21 mouse cellular contexts compared by ENCODE assay signal in the genomic region with DNA sequence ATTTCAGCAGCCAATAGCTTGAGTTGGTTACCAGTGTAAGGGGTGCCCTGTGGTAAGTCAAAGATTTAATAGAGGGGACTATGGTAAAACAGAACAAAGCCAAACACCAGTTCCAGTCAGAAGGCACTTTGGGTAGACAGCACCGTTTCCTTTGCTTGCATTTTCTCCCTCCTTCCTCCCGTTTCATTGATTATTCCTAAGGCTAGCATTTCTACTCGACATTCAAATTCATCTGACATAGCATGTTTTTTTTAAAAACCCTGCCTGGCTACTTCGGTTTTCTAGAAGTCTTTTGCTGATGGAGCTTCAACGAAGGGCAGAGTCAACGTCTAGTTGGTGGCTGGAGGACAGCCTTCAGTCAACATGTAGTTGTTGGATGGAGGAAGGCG.
"Had no signal": no experiment of that assay in that cellular context is flagged by ENCODE, and none has a peak within 500 bp of the region (broad histone marks: within the 10 kb centered on the region; RNA-seq: fewer than 3 reads in every experiment).

No protein-coding gene starts in this region.

- H3K27ac ChIP-seq: heart, embryonic 10.5 days; hindbrain, embryonic 13.5 days; hindbrain, embryonic 15.5 days; hindbrain, postnatal 0 days; layer of hippocampus, adult 2 months; left cerebral cortex, adult 2 months; limb, embryonic 13.5 days; limb, embryonic 15.5 days; liver, embryonic 13.5 days; liver, embryonic 15.5 days had no signal

- H3K4me3 ChIP-seq: heart, embryonic 10.5 days; heart, embryonic 12.5 days; hindbrain, embryonic 13.5 days; hindbrain, embryonic 15.5 days; layer of hippocampus, adult 2 months; left cerebral cortex, adult 2 months; limb, embryonic 13.5 days; limb, embryonic 15.5 days; liver, embryonic 13.5 days; liver, embryonic 15.5 days had no signal

- H3K27me3 ChIP-seq: heart, embryonic 12.5 days; hindbrain, embryonic 13.5 days; hindbrain, embryonic 15.5 days; limb, embryonic 13.5 days; limb, embryonic 15.5 days; liver, embryonic 13.5 days; liver, embryonic 15.5 days had no signal

- H3K4me1 ChIP-seq: heart, embryonic 12.5 days had no signal

- DNase-seq: gastrocnemius, postnatal 14 days; gastrocnemius, postnatal 36 days; heart, postnatal 14 days; heart, postnatal 36 days; kidney, adult 11 months; kidney, adult 8-10 months; kidney, postnatal 10 days; kidney, postnatal 4 days; left cerebral cortex, postnatal 4 days; liver, embryonic 13.5 days had no signal

- ATAC-seq: hindbrain, postnatal 0 days; intestine, embryonic 16.5 days had no signal

- H3K9me3 ChIP-seq: heart, embryonic 10.5 days; heart, embryonic 12.5 days; hindbrain, embryonic 13.5 days; hindbrain, embryonic 15.5 days; limb, embryonic 13.5 days; limb, embryonic 15.5 days; liver, embryonic 13.5 days; liver, embryonic 15.5 days had no signal

- H3K4me2 ChIP-seq: heart, embryonic 12.5 days; hindbrain, embryonic 13.5 days; hindbrain, embryonic 15.5 days; limb, embryonic 13.5 days; limb, embryonic 15.5 days; liver, embryonic 13.5 days; liver, embryonic 15.5 days had no signal

- H3K36me3 ChIP-seq: heart, embryonic 10.5 days; heart, embryonic 12.5 days; hindbrain, embryonic 13.5 days; hindbrain, embryonic 15.5 days; limb, embryonic 13.5 days; limb, embryonic 15.5 days; liver, embryonic 13.5 days; liver, embryonic 15.5 days had no signal

- H3K9ac ChIP-seq: heart, embryonic 12.5 days; hindbrain, embryonic 13.5 days; hindbrain, embryonic 15.5 days; limb, embryonic 13.5 days; limb, embryonic 15.5 days; liver, embryonic 13.5 days; liver, embryonic 15.5 days had no signal
